Mouse (Mus musculus): ENCODE results near the gene Dbp.

GRCm38 (mm10) chr7:45741777-45742176 is 36.9 kb downstream of the Dbp start:
- TF ChIP-seq FOSL1 (IDR thresholded peaks at IDR 0.05; ENCODE audit: insufficient read depth, low read length, poor library complexity, severe bottlenecking) = no peak
- TF ChIP-seq MYOG (IDR thresholded peaks at IDR 0.05; ENCODE audit: control insufficient read depth, extremely low read depth, insufficient read length) = no peak
- no peak for TF ChIP-seq USF1 (IDR thresholded peaks at IDR 0.05; ENCODE audit: low read depth)
- no peak for TF ChIP-seq CTCF (IDR thresholded peaks at IDR 0.05; ENCODE audit: control insufficient read depth, insufficient read depth, insufficient read length)
- TF ChIP-seq CEBPB (IDR thresholded peaks at IDR 0.05; ENCODE audit: low read depth) = no peak

Measured in C2C12 (cell line).